Mouse (Mus musculus): Measurements from ENCODE around the gene Sbk1. TPM values are rescaled to one million over a fixed set of nuclear protein-coding genes. Genes with fewer than 3 reads are reported as not detected.

Sbk1 gene
- total and polyA plus RNA-seq, 3 experiments, result 1.6 to 4.5 (median 4.2) TPM

DNA sequence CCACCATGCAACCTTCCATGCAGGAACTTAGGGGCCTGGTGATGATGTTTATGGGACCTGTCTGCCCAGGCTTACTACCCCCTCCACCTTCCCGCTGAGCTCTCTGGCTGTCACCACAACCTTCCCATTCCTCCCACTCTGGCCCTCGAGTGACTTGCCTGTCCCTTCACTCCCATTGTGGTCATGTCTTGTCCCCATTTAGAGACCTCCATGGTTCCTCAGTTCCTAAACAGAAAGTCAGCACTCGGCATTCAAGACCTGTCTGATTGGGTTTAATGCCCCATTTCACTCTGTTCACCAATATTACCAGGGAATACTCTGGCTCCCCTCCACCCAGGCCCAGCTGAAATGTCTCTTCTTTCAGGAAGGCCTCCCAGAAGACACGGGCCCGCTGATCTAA, 23.3 kb upstream of the Sbk1 start:
- dilution Hi-C loops (cut with MboI; ENCODE audit: extremely low pct_ligation_motif_present, extremely low pct_unique_long_range_greater_than_20kb, low sequenced_read_pairs) (no loop called here), in situ Hi-C loops (cut with MboI; ENCODE audit: low pct_ligation_motif_present, low pct_unique_long_range_greater_than_20kb, low sequenced_read_pairs) (no loop called here)
- H3K4me2 ChIP-seq (ENCODE audit: insufficient read depth, low read depth, poor library complexity, severe bottlenecking), result no peak overlapping the region
- H3K36me3 ChIP-seq (replicated peaks in 1 of 2; ENCODE audit: control insufficient read depth in 1 of 2, insufficient read depth in 1 of 2, low read length in 1 of 2), result no peaks in the 10 kb centered on the region
- H3K79me2 ChIP-seq (replicated peaks; ENCODE audit: control insufficient read depth, extremely low read depth, insufficient read depth, poor library complexity, severe bottlenecking), result no peaks in the 10 kb centered on the region
- no peaks in the 10 kb centered on the region for H3K9me3 ChIP-seq (replicated peaks; ENCODE audit: low read length)
- no peak for DNase-seq (ENCODE audit: extremely low read depth)
- peaks cover 31% of the 10 kb centered on the region for H3K27me3 ChIP-seq (replicated peaks)
- H3K4me3 ChIP-seq (replicated peaks in 1 of 3; ENCODE audit: low read depth in 2 of 3, low read length in 2 of 3, poor library complexity in 1 of 3), result no peak overlapping the region
- H3K27ac ChIP-seq (ENCODE audit: insufficient read depth, low read depth), result no peak overlapping the region
- TF ChIP-seq MAZ (IDR thresholded peaks at IDR 0.05; ENCODE audit: low read depth, low read length), result no peak
- TF ChIP-seq HCFC1 (IDR thresholded peaks at IDR 0.05; ENCODE audit: low read depth, low read length), result no peak
- TF ChIP-seq POLR2AphosphoS2 (IDR thresholded peaks at IDR 0.05; ENCODE audit: low read depth, low read length), result no peak
- TF ChIP-seq KAT2A (IDR thresholded peaks at IDR 0.05; ENCODE audit: insufficient replicate concordance, low read length), result no peak
- no peak for TF ChIP-seq JUND (conservative IDR thresholded peaks at IDR 0.05; ENCODE audit: low read depth, low read length)
- TF ChIP-seq MYC (IDR thresholded peaks at IDR 0.05; ENCODE audit: low read depth, low read length), result no peak
- TF ChIP-seq PAX5 (IDR thresholded peaks at IDR 0.05; ENCODE audit: low read length), result no peak
- TF ChIP-seq MAX (IDR thresholded peaks at IDR 0.05; ENCODE audit: low read length), result no peak
- TF ChIP-seq POLR2A (IDR thresholded peaks at IDR 0.05; ENCODE audit: low read depth, low read length), result no peak
- no peak for TF ChIP-seq MXI1 (IDR thresholded peaks at IDR 0.05; ENCODE audit: low read depth, low read length)
- no peak for TF ChIP-seq USF2 (conservative IDR thresholded peaks at IDR 0.05; ENCODE audit: low read depth, low read length)
- no peak overlapping the region for H3K9ac ChIP-seq (ENCODE audit: insufficient read depth, low read depth)
- peaks cover 2 to 3% of the 10 kb centered on the region in 2 experiments; a peak in 2 of 4 replicates for H3K4me1 ChIP-seq (ENCODE audit: control insufficient read depth in 1 of 2, insufficient read depth in 2 of 2)

DNA sequence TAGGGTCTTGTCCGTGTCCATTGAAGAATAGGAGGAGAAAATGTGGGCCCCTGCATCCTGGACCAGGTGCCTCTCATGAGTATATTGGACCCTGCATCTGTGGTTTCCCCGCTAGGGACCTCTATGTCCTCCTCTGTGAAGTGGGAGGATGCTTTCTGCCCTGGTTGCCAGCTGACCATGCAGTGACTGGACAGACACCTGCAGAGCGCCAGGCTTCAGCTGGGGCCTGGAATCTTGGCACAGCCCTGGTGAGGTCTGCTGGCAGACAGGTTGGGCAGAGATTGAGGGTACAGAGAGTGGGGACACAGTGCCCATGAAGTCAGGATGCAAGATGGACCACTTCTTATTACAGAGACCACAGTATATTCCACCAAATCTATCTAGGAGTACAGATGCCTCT, 22.4 kb upstream of the Sbk1 start:
- Histone ChIP-seq H3K27me3 (replicated peaks) (peaks cover 31% of the 10 kb centered on the region), H3K4me1 (ENCODE audit: control insufficient read depth in 1 of 2, insufficient read depth in 2 of 2) (0 out of 4 replicates have a peak, but pooled peaks cover 0 to 2% of the 10 kb centered on the region in 2 experiments), H3K36me3 (replicated peaks in 1 of 2; ENCODE audit: control insufficient read depth in 1 of 2, insufficient read depth in 1 of 2, low read length in 1 of 2) (no peaks in the 10 kb centered on the region), H3K27ac (ENCODE audit: insufficient read depth, low read depth) (no peak overlapping the region), H3K4me2 (ENCODE audit: insufficient read depth, low read depth, poor library complexity, severe bottlenecking) (no peak overlapping the region), H3K79me2 (replicated peaks; ENCODE audit: control insufficient read depth, extremely low read depth, insufficient read depth, poor library complexity, severe bottlenecking) (no peaks in the 10 kb centered on the region), H3K9ac (ENCODE audit: insufficient read depth, low read depth) (no peak overlapping the region), H3K9me3 (replicated peaks; ENCODE audit: low read length) (peaks cover 2% of the 10 kb centered on the region), H3K4me3 (replicated peaks in 1 of 3; ENCODE audit: low read depth in 2 of 3, low read length in 2 of 3, poor library complexity in 1 of 3) (no peak overlapping the region)
- DNase-seq (ENCODE audit: extremely low read depth), result no peak
- in situ Hi-C loops (cut with MboI; ENCODE audit: low pct_ligation_motif_present, low pct_unique_long_range_greater_than_20kb, low sequenced_read_pairs) (loop anchor here (25.0 kb wide), 1 partner anchor 112 kb away; the partner anchor contains the start of gene Lat), dilution Hi-C loops (cut with MboI; ENCODE audit: extremely low pct_ligation_motif_present, extremely low pct_unique_long_range_greater_than_20kb, low sequenced_read_pairs) (no loop called here)
- no peak for TF ChIP-seq ZNF384 (IDR thresholded peaks at IDR 0.05; ENCODE audit: low read depth, low read length)
- no peak for TF ChIP-seq KAT2A (IDR thresholded peaks at IDR 0.05; ENCODE audit: insufficient replicate concordance, low read length)
- no peak for TF ChIP-seq GABPA (IDR thresholded peaks at IDR 0.05; ENCODE audit: insufficient replicate concordance, low read depth, low read length)
- no peak for TF ChIP-seq POLR2A (IDR thresholded peaks at IDR 0.05; ENCODE audit: low read depth, low read length)
- TF ChIP-seq ZC3H11A (IDR thresholded peaks at IDR 0.05; ENCODE audit: low read depth, low read length), result no peak
- TF ChIP-seq NRF1 (IDR thresholded peaks at IDR 0.05; ENCODE audit: low read depth, low read length), result no peak
- no peak for TF ChIP-seq USF1 (IDR thresholded peaks at IDR 0.05; ENCODE audit: low read depth, low read length)
- no peak for TF ChIP-seq EP300 (IDR thresholded peaks at IDR 0.05; ENCODE audit: low read length)
- no peak for TF ChIP-seq TBP (conservative IDR thresholded peaks at IDR 0.05; ENCODE audit: low read depth, low read length)
- no peak for TF ChIP-seq JUND (conservative IDR thresholded peaks at IDR 0.05; ENCODE audit: low read depth, low read length)
- no peak for TF ChIP-seq POLR2AphosphoS2 (IDR thresholded peaks at IDR 0.05; ENCODE audit: low read depth, low read length)
- TF ChIP-seq MEF2A (IDR thresholded peaks at IDR 0.05; ENCODE audit: borderline replicate concordance, low read depth, low read length), result no peak
- TF ChIP-seq JUN (IDR thresholded peaks at IDR 0.05; ENCODE audit: insufficient read depth, low read depth, low read length), result no peak
- TF ChIP-seq TCF12 (IDR thresholded peaks at IDR 0.05; ENCODE audit: low read depth, low read length), result no peak
- no peak for TF ChIP-seq CHD2 (IDR thresholded peaks at IDR 0.05; ENCODE audit: low read length)
- TF ChIP-seq CTCF (conservative IDR thresholded peaks at IDR 0.05 in 1 of 2, IDR thresholded peaks at IDR 0.05 in 1 of 2; ENCODE audit: low read depth in 2 of 2, low read length in 2 of 2), result no peak
- TF ChIP-seq PAX5 (IDR thresholded peaks at IDR 0.05; ENCODE audit: low read length), result no peak
- TF ChIP-seq IRF4 (IDR thresholded peaks at IDR 0.05; ENCODE audit: low read depth, low read length), result no peak

Measured in CH12.LX (cell line).